Mouse (Mus musculus): Measurements from ENCODE around the gene Spats2.
A peak's percentile ranks its signal among the peaks of the same experiment; 100 is the strongest.

GRCm38 (mm10) chr15:99139669-99140068, 14.0 kb downstream of the Spats2 start:
- TF ChIP-seq EP300 (optimal IDR thresholded peaks at IDR 0.05) = no peak
- TF ChIP-seq CTCF (IDR thresholded peaks at IDR 0.05; ENCODE audit: low read depth) = peak; percentile 85
